Mouse (Mus musculus): ENCODE measurements around the gene Tinagl1. TPM values are rescaled to one million over a fixed set of nuclear protein-coding genes. Genes with fewer than 3 reads are reported as not detected.

The Tinagl1 gene
- polyA plus RNA-seq, 1 experiment from 2014 or later = 123 TPM

- Histone ChIP-seq H3K4me3 (replicated peaks; ENCODE audit: low read depth, low read length) (peak overlapping the region; percentile 37), H3K27ac (peak overlapping the region; percentile 80), H3K9ac (ENCODE audit: low read depth, low read length) (peak overlapping the region; percentile 51), H3K9me3 (replicated peaks; ENCODE audit: low read length) (no peaks in the 10 kb centered on the region), H3K36me3 (ENCODE audit: insufficient read depth, low read length) (peaks cover 3% of the 10 kb centered on the region; the same call in 1 of the 2 replicates), H3K27me3 (ENCODE audit: insufficient read depth, low read length) (no peaks in the 10 kb centered on the region), H3K4me1 (replicated peaks; ENCODE audit: insufficient read depth, low read length) (peaks cover 48% of the 10 kb centered on the region), H3K4me2 (ENCODE audit: low read length) (peak overlapping the region; percentile 58)
- peak; percentile 78 for DNase-seq (ENCODE audit: low spot score)
- WGBS = 2% methylated on average over 25 of the region's 25 CpGs
- TF ChIP-seq CTCF (IDR thresholded peaks at IDR 0.05; ENCODE audit: low read depth) = no peak
- ATAC-seq (replicated peaks; ENCODE audit: low FRiP score, low read depth) = peak; percentile 79
Observed at GRCm38 (mm10) chr4:130174335-130175031, 439 bp downstream of the Tinagl1 start.

- Histone ChIP-seq H3K4me2 (ENCODE audit: low read length) (peak overlapping the region; percentile 58), H3K27ac (peak overlapping the region; percentile 80), H3K27me3 (ENCODE audit: insufficient read depth, low read length) (no peaks in the 10 kb centered on the region), H3K36me3 (ENCODE audit: insufficient read depth, low read length) (peaks cover 3% of the 10 kb centered on the region; the same call in 1 of the 2 replicates), H3K4me1 (replicated peaks; ENCODE audit: insufficient read depth, low read length) (peaks cover 52% of the 10 kb centered on the region), H3K9ac (ENCODE audit: low read depth, low read length) (peak overlapping the region; percentile 51), H3K4me3 (replicated peaks; ENCODE audit: low read depth, low read length) (peak overlapping the region; percentile 37), H3K9me3 (replicated peaks; ENCODE audit: low read length) (no peaks in the 10 kb centered on the region)
- WGBS = 36% methylated on average over 19 of the region's 19 CpGs
- no peak for TF ChIP-seq CTCF (IDR thresholded peaks at IDR 0.05; ENCODE audit: low read depth)
- no peak for DNase-seq (ENCODE audit: low spot score)
- ATAC-seq (replicated peaks; ENCODE audit: low FRiP score, low read depth) = no peak
Observed at GRCm38 (mm10) chr4:130173911-130174311, 1.0 kb downstream of the Tinagl1 start.

DNA sequence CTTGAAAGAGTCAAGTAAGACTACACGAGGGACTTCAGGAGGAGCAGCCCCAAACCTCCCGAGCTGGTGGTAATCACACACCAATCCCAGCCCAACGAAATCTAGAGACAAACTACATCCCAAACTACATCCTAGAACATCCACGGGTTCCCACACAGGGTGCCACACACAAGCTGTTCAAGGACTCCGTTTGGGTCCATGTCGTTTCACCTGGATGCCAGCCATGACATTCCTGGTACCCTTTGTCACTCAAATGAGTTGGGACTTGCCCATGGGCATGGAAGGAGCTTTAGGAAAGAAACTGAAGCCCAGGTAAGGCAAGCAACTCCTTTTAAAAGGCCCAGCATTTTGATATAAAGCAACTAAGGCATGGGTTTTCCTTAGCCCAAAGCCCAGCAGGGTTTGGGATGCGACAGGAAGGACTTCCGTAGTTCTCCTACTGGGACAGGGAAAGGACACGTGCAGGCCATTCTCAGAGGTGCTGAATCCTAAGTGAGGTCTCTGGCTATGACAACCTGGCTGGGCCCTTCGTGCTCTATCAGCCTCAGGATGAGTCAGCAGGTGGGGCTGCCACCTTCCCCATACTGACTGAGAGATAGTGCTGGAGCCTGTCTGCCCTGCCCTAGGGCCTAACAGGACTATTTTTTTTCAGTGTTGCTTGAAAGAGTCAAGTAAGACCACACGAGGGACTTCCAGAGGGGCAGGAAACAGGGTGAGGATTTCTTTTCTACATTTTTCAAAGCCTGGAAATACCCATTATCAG lies 1.7 kb downstream of the Tinagl1 start:
- DNase-seq (ENCODE audit: low spot score) = no peak
- WGBS = 59% methylated on average over 11 of the region's 11 CpGs
- Histone ChIP-seq H3K36me3 (ENCODE audit: insufficient read depth, low read length) (peaks cover 3% of the 10 kb centered on the region; the same call in 1 of the 2 replicates), H3K27ac (peak overlapping the region; percentile 80), H3K4me2 (ENCODE audit: low read length) (peak overlapping the region; percentile 58), H3K4me3 (replicated peaks; ENCODE audit: low read depth, low read length) (peak overlapping the region; percentile 37; the same call in 1 of the 2 replicates), H3K4me1 (replicated peaks; ENCODE audit: insufficient read depth, low read length) (peaks cover 59% of the 10 kb centered on the region), H3K9ac (ENCODE audit: low read depth, low read length) (peak overlapping the region; percentile 51), H3K27me3 (ENCODE audit: insufficient read depth, low read length) (no peaks in the 10 kb centered on the region), H3K9me3 (replicated peaks; ENCODE audit: low read length) (no peaks in the 10 kb centered on the region)
- no peak for TF ChIP-seq CTCF (IDR thresholded peaks at IDR 0.05; ENCODE audit: low read depth)
- ATAC-seq (replicated peaks; ENCODE audit: low FRiP score, low read depth) = no peak

DNA sequence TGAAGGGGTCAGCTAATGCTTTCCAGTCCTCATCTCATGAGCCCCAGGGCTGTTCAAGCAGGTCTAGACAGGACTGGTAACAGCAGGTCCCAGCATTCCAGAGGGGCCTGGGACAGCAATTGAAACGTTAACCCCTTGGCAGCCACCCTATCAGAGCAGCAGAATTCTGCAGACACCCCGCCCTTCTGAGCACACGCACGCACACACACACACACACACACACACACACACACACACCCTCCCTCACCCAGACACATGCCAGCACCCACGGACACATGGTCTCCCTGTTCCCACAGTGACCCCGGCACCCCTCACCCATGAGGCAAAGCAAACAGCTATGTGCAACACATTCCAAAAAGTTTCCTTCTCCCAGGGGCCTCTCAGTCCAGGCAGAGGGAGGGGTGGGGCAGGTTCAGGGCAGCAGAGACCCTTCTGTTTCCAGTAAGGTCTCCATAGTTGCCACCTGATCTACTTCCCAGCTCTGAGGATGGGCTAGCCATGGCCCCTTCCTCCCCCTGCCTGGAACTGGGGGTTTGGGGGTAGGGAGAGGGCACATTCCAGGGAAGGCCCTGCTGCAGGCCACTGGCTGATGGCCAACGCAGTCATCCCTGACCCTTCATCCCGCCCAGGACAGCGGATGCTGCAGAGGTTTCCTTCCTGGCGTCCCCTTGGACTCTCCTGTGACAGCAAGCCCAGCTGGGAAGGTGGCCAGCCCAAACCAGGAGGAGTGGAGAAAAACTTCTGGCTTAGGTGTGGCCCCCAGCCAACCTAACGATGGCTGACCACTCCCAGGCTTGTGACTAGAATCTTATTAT lies 2.8 kb downstream of the Tinagl1 start:
- H3K4me3 ChIP-seq (replicated peaks; ENCODE audit: low read depth, low read length) = no peak overlapping the region
- no peaks in the 10 kb centered on the region for H3K9me3 ChIP-seq (replicated peaks; ENCODE audit: low read length)
- peaks cover 3% of the 10 kb centered on the region; the same call in 1 of the 2 replicates for H3K36me3 ChIP-seq (ENCODE audit: insufficient read depth, low read length)
- DNase-seq (ENCODE audit: low spot score) = peak; percentile 76
- H3K27ac ChIP-seq = peak overlapping the region; percentile 80
- TF ChIP-seq CTCF (IDR thresholded peaks at IDR 0.05; ENCODE audit: low read depth) = no peak
- 17% methylated on average over 11 of the region's 11 CpGs for WGBS
- no peak overlapping the region for H3K9ac ChIP-seq (ENCODE audit: low read depth, low read length)
- peaks cover 69% of the 10 kb centered on the region for H3K4me1 ChIP-seq (replicated peaks; ENCODE audit: insufficient read depth, low read length)
- ATAC-seq (replicated peaks; ENCODE audit: low FRiP score, low read depth) = peak; percentile 55
- H3K27me3 ChIP-seq (ENCODE audit: insufficient read depth, low read length) = no peaks in the 10 kb centered on the region
- peak overlapping the region; percentile 58 for H3K4me2 ChIP-seq (ENCODE audit: low read length)

GRCm38 (mm10) chr4:130170362-130170761 lies 4.6 kb downstream of the Tinagl1 start:
- TF ChIP-seq CTCF (IDR thresholded peaks at IDR 0.05; ENCODE audit: low read depth) = no peak
- ATAC-seq (replicated peaks; ENCODE audit: low FRiP score, low read depth) = no peak
- Histone ChIP-seq H3K27ac (no peak overlapping the region), H3K9ac (ENCODE audit: low read depth, low read length) (no peak overlapping the region), H3K4me2 (ENCODE audit: low read length) (no peak overlapping the region), H3K27me3 (ENCODE audit: insufficient read depth, low read length) (no peaks in the 10 kb centered on the region), H3K4me1 (replicated peaks; ENCODE audit: insufficient read depth, low read length) (peaks cover 66% of the 10 kb centered on the region), H3K4me3 (replicated peaks; ENCODE audit: low read depth, low read length) (no peak overlapping the region), H3K9me3 (replicated peaks; ENCODE audit: low read length) (no peaks in the 10 kb centered on the region), H3K36me3 (ENCODE audit: insufficient read depth, low read length) (peaks cover 3% of the 10 kb centered on the region; the same call in 1 of the 2 replicates)
- no peak for DNase-seq (ENCODE audit: low spot score)
- WGBS = 87% methylated on average over 4 of the region's 4 CpGs
